Mouse (Mus musculus) liver, postnatal 0 days (tissue): Measurements from ENCODE around the gene Fbrsl1.

Experiments used
- CTCF ChIP-seq: sonication (generic); IDR thresholded peaks from 2 replicates; pipeline ENCODE4 v1.5.1; 2016; ENCODE audit warnings: antibody characterized with exemption, low read depth
- EP300 ChIP-seq: IDR thresholded peaks from 2 replicates; pipeline ENCODE4 v1.6.1; 2016; ENCODE audit warnings: antibody characterized with exemption, low read depth, mild to moderate bottlenecking

- no peak for TF ChIP-seq EP300
- TF ChIP-seq CTCF, result no peak
Measured at GRCm38 (mm10) chr5:110401101-110401500, 47.2 kb downstream of the Fbrsl1 start.
